Mouse (Mus musculus): Measurements from ENCODE around the gene Inip.
"Not testable (repeated sequence)": the region's sequence is repeated elsewhere in the genome, so short reads cannot be mapped to it uniquely, and the experiment has no call there.

Gene Inip

DNA sequence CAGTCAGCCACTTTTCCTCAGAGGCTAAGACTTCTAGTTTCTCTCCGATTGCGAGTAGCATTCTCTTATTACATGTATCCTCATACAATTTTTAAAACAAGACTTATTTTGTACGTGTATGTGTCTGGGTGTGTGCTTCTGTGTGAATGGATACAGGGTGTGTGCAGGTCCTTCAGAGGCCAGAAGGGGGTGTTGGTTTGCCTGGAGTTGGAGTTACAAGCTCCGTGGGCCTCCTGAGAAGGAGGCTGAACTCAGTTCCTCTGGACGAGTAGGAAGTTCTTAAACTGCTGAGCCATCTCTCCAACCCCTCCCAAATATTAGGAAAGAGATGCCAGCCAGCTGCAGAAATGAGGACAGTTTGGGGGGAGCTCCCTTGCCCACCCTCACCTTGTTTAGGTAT is 7.0 kb upstream of the Inip start:
- DNase-seq (ENCODE audit: low spot score), result no peak

DNA sequence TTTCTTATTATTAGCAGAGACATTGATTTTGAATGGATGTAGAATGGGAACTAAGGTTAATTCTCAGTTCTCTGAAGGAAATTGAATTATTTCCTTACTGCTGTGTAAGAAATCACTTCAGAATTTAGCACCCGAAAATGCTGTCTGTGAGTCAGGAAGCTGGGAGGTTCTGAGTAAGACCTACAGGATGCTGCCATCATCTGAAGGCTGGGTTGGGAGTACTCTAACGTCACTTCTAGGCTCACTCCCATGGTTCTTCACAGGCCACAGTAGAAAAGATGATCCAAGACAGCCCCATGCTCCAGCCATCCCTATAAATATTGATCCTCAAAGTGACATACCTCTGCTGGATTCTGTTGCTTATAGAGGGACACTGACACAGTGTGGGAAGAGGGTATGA is 6.1 kb upstream of the Inip start:
- no peak for DNase-seq (ENCODE audit: low spot score)

DNA sequence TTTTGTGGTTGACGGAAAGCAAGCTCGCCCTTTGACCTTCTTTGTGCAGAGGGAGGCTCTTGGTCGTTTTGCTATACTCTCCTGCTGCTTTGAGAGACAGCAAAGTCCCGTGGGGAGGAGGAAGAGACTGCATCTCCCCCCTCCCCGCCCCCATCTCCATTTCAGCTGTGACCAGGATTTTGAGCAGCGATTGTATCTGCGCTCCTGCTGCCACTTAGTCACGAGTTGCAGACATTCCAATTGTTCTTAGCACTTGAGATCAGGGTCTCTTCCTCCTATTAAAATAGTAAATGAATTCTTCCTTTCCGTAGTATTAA is 5.4 kb upstream of the Inip start:
- no peak for DNase-seq (ENCODE audit: low spot score)

DNA sequence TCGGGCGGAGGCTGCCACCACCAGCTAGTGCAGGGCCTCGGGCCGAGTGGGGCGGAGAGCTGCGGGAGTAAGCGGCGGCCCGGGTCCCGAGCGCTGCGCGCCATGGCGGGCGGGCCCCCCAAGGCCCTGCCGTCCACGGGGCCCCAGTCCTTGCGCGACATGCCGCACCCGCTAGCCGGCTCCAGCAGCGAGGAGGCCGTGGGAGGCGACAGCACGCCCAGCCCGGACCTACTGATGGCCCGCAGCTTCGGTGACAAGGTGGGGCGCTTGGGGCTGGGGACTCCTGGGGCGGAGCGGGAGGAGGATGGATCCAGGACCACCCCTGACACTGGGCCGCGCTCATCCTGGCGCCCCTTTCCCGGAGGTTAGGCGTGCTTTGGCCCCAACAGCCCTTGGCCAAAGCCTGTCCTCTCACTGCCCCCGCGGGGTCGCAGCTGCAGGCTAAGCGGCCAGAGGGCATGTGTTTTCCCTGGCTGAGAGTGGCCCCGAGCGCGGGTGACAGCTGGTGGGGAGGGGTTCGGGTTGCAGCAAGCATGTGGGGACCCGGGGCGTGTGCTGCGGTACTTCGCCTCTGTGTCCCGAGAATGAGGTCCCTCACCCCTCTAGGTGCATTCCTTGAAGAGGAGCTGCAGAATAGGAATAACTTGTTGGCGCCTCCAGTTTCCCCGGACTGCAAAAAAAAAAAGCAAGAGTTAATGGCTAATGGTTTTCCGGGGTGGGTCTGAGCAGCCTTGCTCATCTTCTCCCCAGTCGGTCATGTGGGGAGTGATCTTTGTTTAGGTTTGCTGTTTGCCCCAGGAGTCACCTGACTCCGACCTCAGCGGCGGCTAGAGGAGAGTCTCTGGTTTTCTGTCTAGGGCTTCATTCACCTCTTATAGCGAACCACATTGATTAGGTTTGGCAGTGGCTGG is 4.8 kb upstream of the Inip start:
- DNase-seq (ENCODE audit: low spot score), result no peak

DNA sequence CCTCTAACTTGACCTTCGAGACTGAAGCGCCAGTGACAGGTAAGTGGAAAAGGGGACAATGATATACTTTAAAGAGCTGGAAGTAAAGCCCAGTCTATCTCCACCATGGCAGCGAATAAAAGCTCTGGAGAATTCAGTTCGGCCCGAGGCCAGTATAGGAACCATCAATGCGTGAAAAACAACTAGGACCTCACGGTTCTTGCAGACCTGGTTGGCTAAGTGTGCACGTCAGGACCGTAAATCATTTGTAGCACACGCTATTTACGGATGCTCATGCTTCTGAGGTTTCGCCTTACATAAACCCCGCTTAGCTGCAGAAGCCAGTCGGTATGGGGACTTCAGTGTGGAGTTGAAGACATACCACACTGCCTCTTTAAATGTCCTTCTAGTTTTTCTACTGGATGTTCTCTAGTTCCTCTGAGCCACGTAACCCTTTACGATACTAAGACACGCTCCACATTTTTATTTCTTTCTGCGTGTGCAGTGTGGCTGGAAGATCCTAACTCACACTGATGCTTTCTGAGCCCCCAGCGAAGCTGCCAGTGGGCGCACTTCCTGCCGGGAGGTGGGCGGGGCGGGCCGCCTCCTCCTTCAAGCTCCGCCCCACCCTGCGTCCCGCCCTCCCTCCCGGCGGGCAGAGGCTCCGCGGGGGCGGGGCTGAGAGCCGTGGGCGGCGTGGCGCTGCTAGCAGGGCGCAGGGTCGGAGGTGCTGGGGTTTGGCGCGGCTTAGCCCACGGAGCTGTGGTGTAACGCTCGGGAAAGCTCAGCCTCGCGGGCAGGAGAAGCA is 4.0 kb upstream of the Inip start, which contains the start of gene Snx30:
Gene Snx30, plus strand, starts transcription at position 660 of the 787 bp plus-strand sequence.
- peak; percentile 86 for DNase-seq (ENCODE audit: low spot score)

DNA sequence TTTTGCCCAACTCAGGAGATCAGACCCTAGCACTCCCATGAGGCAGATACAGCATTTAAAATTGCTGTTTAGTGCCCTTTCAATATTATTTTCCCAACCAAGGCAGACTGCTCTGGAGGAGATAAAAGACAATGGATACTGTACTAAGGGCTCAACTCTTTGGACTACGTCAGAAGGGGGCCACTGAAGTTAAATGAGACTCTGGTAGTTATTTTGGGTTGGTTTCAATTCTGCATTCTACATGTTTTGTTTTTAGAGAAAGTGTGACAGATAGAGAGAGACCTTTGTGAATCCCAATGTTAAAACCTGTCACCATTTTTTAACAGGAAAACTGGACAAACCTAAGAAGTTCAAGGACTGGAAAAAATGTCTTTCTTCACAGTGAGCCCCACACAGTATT is 3.4 kb upstream of the Inip start:
- no peak for DNase-seq (ENCODE audit: low spot score)

DNA sequence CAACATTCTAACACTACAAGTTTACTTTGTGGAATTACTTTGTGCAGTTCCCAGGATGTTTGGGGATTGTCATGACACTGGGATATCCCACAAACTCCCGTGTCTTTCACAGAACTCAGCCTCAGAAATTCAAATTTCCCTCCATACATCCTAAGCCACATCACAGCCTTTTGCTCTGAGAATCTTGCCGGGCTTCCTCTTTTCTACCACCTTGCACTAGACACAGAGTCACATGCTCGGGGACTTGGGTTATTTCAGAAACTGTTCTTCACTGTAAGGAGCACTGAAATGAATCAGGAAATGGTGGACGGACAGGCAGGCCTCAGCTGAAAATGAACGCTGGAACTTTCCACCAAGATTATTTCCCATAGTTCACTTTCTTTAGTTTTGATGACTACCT is 2.0 kb upstream of the Inip start:
- DNase-seq (ENCODE audit: low spot score), result no peak

DNA sequence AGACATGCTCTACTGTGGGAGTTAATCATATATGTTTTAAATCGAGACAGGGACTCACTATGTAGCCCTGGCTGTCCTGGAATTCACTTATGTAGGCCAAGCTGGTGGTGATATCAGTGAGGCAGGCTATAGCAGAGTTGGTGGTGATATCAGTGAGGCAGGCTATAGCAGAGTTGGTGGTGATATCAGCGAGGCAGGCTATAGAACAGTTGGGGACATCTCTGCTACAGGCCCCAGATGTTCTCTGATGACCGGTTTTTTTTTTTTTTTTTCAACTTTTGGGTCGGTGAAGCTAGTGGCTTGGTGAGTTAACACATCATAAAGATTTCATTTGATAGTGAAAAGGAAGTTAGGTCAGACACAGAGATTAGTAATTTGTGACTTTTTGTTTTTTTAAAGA is 1.4 kb upstream of the Inip start:
- no peak for DNase-seq (ENCODE audit: low spot score)

DNA sequence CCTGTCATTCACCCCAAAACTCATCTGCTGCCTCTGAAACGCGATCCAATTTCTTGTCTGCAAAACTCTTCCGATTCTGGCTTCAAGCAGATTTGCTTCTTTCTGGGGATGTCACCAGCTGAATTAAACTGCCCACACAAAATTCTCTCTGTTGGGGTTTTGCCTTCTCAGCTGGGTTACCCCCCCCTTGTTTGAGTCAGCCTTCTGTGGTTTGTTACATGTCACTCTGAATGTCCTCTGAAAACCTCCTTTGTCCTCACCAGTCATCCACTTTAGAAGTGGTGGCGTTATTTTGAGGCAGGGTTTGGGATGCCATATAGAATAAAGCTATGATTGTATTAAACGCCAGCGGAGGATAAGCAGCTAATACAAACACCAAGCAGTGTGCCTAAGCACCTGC is 718 bp upstream of the Inip start:
- no peak for DNase-seq (ENCODE audit: low spot score)

DNA sequence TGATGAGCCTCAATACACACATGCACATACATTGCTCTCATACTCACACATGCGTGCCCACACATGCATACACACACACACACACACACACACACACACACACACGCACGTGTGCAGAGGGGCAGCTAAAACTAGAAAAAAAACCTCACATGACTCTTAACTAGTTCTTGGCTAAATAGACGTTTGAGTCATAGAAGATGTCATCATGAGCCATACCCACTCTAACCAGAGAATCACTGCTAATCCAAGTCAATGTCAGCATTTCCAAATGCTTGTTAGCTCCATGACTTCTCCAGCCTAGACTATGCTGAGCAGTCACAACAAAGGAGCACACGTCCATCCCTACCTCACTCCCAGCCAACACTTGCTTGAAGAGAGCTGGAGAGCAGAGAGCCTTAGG is 1.2 kb downstream of the Inip start:
- DNase-seq (ENCODE audit: low spot score), result no peak

DNA sequence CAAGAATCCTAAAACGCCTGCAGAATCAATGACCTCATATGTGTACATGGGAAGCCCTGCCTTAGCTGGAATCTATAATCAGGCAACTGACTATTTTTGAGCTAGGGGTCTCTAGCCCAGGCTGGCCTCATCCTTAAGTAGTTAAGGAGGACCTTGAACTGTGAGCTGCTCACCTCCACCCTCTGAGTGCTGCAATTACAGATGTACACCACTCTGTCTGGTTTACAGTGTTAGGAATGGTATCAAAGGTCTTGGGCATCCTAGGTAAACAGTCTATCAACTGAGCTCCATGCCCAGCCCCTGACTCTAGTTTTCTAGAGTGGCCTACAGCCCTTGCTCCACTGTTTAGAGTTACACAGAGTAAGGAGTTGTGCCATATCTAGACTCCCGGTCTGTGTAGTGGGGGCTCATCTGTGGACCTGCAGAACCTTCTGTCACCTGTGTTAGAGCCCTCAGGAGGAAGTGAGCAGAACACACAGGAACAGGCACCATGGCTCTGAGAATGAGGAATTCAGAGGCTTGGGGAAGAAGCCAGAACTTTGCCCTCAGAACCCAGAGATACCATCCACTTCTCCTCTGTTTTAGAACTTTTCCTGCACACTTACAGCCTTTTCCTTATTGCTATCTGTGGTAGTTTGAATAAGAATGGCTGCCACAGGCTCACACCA is 5.5 kb downstream of the Inip start:
- DNase-seq (ENCODE audit: low spot score), result no peak

DNA sequence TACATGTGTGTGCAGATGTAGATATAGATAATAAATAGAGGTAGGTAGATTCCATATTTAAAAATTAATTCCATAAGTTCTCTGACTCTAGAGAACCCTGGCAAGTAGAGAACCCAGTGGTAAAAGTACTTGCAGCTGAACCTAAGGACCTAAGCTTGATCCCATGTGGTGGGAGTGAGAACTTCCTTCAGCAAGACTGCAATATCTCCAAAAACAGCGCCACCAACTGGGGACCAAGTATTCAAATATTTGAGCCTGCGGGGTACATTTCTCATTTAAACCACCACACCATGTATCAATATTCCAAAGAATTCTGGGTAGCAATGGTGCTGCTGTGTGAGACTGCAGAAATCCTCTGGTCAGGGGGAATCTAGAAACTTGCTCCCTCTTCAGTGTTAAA is 7.3 kb downstream of the Inip start:
- no peak for DNase-seq (ENCODE audit: low spot score)

DNA sequence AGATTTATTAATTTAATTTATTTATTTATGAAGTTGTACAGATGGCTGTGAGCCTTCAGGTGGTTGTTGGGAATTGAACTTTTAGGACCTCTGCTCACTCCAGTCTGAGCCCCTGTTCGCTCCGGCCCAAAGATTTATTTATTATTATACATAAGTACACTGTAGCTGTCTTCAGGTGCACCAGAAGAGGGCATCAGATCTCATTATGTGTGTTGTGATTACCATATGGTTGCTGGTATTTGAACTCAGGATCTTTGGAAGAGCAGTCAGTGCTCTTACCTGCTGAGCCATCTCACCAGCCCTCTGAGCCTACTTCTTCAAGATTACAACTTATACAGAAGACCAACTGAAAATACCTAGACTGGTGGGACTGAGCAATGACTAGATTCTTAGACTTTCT is 7.8 kb downstream of the Inip start:
- DNase-seq (ENCODE audit: low spot score), result not testable (repeated sequence)

DNA sequence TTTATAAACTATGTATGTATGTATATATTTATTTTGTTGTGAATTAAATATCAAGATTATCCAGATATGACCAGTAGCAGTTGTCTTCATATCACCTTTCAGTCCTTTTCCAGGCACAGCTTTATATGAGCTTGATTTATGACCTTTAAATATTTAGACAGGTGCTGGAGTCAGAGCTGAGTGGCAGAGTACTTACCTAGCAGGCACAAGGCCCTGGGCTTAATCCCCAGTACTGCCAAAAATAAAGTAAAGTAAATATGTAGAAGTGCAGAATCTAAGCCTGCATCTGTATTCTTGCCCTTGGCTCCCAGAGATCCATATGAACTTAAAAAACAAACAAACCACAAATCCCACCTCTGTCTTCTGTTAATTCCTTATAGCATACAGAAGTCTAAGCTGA is 12.4 kb downstream of the Inip start:
- DNase-seq (ENCODE audit: low spot score), result no peak

DNA sequence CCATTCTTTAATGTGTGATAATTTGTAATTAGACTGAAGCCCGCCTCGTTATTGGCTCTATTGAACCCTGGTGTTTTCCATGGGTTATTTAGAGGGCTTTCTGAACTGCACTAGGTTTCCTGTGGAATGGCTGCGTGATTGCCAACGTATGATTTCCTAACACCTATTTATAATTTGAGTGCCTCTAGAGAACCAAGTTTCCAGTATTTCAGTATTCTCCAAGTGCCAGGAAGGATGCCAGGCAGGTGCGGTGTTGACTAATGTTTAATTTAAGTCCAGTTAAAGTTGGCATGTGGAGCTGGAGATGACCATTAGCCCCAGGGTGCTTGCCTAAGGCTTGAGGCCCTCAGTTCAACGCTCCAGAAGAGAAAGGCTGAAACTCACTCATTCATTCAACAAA is 14.3 kb downstream of the Inip start:
- DNase-seq (ENCODE audit: low spot score), result no peak

DNA sequence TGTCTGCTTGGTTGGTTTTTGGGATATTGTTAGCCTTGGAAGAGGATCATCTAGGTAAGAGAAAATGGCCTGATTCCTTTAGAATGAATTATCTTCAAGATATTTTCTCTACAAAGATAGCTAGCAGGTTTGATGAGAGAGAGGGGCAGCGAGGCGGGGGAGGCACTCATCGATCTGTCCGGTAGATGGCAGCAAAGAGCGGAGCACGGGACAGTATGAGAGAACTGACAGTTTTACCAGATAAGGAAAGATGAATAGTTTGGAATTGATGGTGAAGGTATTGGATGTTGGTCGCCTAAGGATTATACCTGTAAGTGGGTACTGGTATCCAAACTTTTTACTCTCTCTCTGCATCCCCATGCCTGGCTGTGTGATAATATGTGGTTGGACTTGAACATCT is 14.7 kb downstream of the Inip start:
- DNase-seq (ENCODE audit: low spot score), result peak; percentile 82

DNA sequence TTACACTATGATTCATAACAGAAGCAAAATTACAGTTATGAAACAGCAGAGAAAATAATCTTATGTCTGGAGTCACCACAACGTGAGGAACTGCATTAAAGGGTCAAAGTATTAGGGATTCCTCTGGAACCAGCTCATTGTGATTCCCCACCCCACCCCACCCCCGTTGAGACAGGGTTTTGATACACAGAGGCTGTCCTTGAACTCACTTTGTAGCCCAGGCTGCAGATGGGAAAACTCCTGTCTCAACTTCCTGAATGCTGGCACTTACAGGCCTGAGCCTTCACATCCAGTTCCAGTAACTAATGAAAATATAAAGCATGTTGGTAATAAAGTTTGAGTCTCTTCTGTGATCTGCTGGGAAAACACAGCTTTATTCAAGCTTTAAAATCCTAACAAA is 16.0 kb downstream of the Inip start:
- DNase-seq (ENCODE audit: low spot score), result no peak

DNA sequence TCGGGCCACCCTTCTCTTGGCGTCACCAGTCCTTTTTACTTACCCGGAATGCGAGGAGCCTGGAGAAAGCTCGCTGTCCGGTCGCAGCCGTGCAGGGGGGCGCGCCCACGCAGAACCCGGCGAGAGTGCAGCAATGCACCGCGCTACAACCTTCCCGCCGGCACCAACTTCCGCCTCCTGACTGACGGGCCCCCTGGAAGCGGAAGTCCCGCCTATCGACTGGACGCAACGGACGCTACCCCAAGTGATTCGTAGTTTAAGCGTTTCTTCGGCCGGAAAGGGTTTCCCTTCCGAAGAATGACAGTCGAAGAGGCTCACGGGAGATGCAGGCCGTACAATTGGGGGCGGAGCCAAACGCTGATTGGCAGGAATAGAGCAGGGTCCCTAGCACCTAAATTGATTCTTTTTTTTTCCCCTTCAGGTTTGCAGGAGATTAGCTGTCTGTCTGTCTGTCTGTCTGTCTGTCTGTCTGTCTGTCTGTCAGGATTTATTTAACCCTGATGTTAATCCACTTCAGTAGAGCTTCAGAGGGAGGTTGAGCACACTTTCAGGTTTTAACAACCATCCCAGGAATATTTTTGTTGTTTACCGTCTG is 17.6 kb downstream of the Inip start:
- DNase-seq (ENCODE audit: low spot score), result peak; percentile 92

DNA sequence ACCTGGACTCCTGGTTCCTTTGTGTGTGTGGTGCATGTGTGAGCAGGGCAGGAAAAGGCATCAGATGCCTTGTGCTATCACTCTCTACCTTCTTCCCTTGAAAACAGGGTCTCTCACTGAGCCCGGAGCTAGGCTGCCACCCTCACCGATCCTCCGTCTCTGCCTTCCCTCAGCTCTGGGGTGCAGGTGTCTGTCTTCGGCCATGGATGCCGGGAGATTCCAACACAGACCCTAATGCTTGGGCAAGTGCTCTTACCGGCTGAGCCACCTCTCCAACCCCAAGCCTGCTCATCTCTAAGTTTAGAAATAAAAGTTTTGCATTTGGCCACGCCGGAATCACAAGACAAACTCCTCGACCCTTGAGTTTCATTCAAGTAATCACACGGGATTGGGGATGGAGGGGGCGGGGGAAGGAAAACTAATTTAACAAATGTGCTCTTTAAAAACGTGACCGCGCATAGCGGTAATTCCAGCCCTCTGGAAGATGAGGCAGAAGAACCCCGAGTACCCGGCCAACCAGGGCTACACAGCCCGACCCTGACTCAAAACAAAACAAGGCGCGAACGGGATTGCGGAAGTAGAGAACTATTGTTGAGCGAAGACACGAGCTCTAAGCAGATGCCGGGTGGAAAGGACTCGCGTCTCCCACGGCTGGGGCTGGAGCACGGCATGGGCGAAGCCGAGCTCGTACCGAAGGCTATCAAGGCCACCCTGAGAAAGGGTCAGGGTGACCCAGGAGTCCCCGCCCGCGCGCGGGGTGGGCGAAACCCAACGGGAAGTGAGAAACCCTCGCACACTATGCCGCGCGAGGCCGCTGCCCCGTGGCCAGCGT is 18.3 kb downstream of the Inip start:
- DNase-seq (ENCODE audit: low spot score), result no peak

DNA sequence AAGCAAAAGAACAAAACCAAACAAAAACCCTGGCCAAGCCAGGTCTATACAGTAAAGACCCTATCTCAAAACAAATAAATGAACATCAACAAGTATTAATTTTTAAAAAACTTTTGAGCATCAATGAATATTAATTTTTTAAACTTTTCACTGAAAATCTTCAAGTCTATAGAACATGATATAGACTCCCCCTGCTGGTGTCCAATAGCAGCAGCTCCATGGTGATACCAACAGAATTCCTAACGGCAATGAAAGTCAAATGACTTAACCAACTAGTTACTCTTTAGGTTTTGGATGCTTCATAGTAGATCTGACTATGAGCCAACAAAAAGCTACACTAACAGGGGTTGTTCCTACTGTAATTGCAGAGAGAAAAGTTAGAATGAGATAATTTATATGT is 20.8 kb downstream of the Inip start:
- no peak for DNase-seq (ENCODE audit: low spot score)

DNA sequence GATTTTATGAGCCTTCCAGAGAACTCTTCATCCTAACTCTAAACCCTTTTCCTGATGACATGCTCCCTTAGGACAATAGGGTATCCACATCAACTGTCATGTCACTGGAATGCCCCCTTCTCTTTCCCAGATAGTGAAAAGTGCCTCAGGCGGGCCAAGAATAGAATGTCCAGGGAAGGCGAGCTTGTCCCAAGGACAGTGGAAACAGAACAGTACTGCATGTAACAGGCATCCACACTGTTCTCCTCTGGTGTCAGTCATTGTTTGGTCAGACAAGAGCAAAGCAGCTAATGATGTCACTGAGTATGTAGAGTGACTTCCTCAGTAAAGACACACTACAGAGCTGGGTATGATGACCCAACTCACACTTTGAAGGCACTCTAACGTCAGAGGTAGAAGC is 23.6 kb downstream of the Inip start:
- DNase-seq (ENCODE audit: low spot score), result no peak
